Mouse (Mus musculus): ENCODE results near the gene Usp6nl. TPM values are rescaled to one million over a fixed set of nuclear protein-coding genes. Genes with fewer than 3 reads are reported as not detected.

Gene Usp6nl
- polyA plus RNA-seq, 1 experiment = 0.85 TPM

GRCm38 (mm10) chr2:6463772-6464661 lies 141.6 kb downstream of the Usp6nl start:
- H3K4me1 ChIP-seq (ENCODE audit: control insufficient read depth) = peaks cover 2% of the 10 kb centered on the region; the same call in 1 of the 2 replicates
- no peak for TF ChIP-seq TAL1 (IDR thresholded peaks at IDR 0.05; ENCODE audit: low read length)
- TF ChIP-seq GATA1 (IDR thresholded peaks at IDR 0.05; ENCODE audit: low read length) = no peak
- peaks cover 2% of the 10 kb centered on the region for H3K9me3 ChIP-seq (ENCODE audit: control insufficient read depth, low read length)
- no peaks in the 10 kb centered on the region for H3K27me3 ChIP-seq (ENCODE audit: control insufficient read depth)
- no peak overlapping the region for H3K4me3 ChIP-seq (replicated peaks)
- no peaks in the 10 kb centered on the region for H3K36me3 ChIP-seq (ENCODE audit: control insufficient read depth)

- Histone ChIP-seq H3K4me1 (ENCODE audit: control insufficient read depth) (no peaks in the 10 kb centered on the region), H3K4me3 (replicated peaks) (no peak overlapping the region), H3K36me3 (ENCODE audit: control insufficient read depth) (no peaks in the 10 kb centered on the region), H3K9me3 (ENCODE audit: control insufficient read depth, low read length) (peaks cover 2% of the 10 kb centered on the region), H3K27me3 (ENCODE audit: control insufficient read depth) (no peaks in the 10 kb centered on the region; the same call in 1 of the 2 replicates)
- TF ChIP-seq TAL1 (IDR thresholded peaks at IDR 0.05; ENCODE audit: low read length) = no peak
- TF ChIP-seq GATA1 (IDR thresholded peaks at IDR 0.05; ENCODE audit: low read length) = no peak
These were observed 143.9 kb downstream of the Usp6nl start for GRCm38 (mm10) chr2:6466396-6466795.

GRCm38 (mm10) chr2:6467318-6467717 lies 144.9 kb downstream of the Usp6nl start:
- no peaks in the 10 kb centered on the region for H3K36me3 ChIP-seq (ENCODE audit: control insufficient read depth)
- no peaks in the 10 kb centered on the region for H3K4me1 ChIP-seq (ENCODE audit: control insufficient read depth)
- H3K4me3 ChIP-seq (replicated peaks) = no peak overlapping the region
- H3K27me3 ChIP-seq (ENCODE audit: control insufficient read depth) = no peaks in the 10 kb centered on the region; the same call in 1 of the 2 replicates
- H3K9me3 ChIP-seq (ENCODE audit: control insufficient read depth, low read length) = peaks cover 2% of the 10 kb centered on the region
- TF ChIP-seq GATA1 (IDR thresholded peaks at IDR 0.05; ENCODE audit: low read length) (no peak), TAL1 (IDR thresholded peaks at IDR 0.05; ENCODE audit: low read length) (no peak)

- no peaks in the 10 kb centered on the region for H3K9me3 ChIP-seq (ENCODE audit: control insufficient read depth, low read length)
- no peak overlapping the region for H3K4me3 ChIP-seq (replicated peaks)
- TF ChIP-seq TAL1 (IDR thresholded peaks at IDR 0.05; ENCODE audit: low read length) (no peak), GATA1 (IDR thresholded peaks at IDR 0.05; ENCODE audit: low read length) (no peak)
- H3K4me1 ChIP-seq (ENCODE audit: control insufficient read depth) = no peaks in the 10 kb centered on the region
- no peaks in the 10 kb centered on the region; the same call in 1 of the 2 replicates for H3K27me3 ChIP-seq (ENCODE audit: control insufficient read depth)
- H3K36me3 ChIP-seq (ENCODE audit: control insufficient read depth) = no peaks in the 10 kb centered on the region
These were observed 146.7 kb downstream of the Usp6nl start for GRCm38 (mm10) chr2:6469164-6469563.

DNA sequence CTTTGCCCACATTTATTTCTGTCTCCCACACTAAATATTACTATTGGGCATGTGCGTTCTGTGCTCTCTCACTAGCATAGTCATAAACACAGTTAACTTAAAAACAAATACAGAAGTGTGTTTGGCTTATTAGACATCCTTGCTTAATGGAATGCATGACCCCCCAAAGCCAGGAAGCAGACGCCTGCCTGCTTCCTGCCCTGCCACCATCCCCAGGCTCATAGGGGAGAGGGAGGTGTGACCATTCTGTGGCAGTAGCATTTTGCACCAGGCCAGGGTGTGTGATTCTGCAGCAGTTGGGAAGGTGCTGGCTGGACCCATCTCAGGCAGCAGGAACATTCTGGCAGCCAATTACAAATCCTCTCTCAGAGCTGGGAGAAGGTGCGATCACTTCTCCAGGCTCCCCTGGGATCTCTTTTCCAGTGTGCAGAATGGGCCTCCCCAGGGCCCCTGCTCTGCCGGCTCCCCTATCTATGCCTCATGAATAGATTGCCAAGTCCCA lies 148.7 kb downstream of the Usp6nl start:
- Histone ChIP-seq H3K4me1 (ENCODE audit: control insufficient read depth) (no peaks in the 10 kb centered on the region), H3K27me3 (ENCODE audit: control insufficient read depth) (no peaks in the 10 kb centered on the region; the same call in 1 of the 2 replicates), H3K36me3 (ENCODE audit: control insufficient read depth) (no peaks in the 10 kb centered on the region)

DNA sequence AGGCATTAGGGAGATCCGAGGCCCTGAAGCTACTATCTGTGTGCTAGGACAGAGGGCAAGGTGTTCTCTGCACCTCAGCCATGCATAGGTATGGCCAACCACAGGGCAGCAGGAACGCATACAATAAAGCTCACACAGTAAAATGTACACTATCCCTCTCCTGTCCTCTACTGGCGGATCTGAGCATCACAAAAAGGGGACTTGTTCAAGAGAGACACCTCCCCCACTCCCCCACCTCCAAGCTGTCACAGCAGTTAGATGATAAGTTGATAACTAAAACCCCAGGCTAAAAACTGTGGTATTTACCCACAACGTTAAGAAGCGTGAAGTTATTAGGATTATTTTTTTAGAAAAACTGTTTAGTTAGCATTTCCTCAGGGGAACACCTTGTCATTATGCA lies 151.4 kb downstream of the Usp6nl start:
- TF ChIP-seq TAL1 (IDR thresholded peaks at IDR 0.05; ENCODE audit: low read length) = no peak
- no peak for TF ChIP-seq GATA1 (IDR thresholded peaks at IDR 0.05; ENCODE audit: low read length)
- Histone ChIP-seq H3K36me3 (ENCODE audit: control insufficient read depth) (no peaks in the 10 kb centered on the region), H3K4me1 (ENCODE audit: control insufficient read depth) (no peaks in the 10 kb centered on the region), H3K9me3 (ENCODE audit: control insufficient read depth, low read length) (peaks cover 3% of the 10 kb centered on the region; the same call in 1 of the 2 replicates), H3K4me3 (replicated peaks) (no peak overlapping the region), H3K27me3 (ENCODE audit: control insufficient read depth) (no peaks in the 10 kb centered on the region; the same call in 1 of the 2 replicates)

More for the DNA sequence above, 148.7 kb downstream of the Usp6nl start:
- Histone ChIP-seq H3K9me3 (ENCODE audit: control insufficient read depth, low read length) (peaks cover 3% of the 10 kb centered on the region; the same call in 1 of the 2 replicates), H3K4me3 (replicated peaks) (no peak overlapping the region)
- TF ChIP-seq TAL1 (IDR thresholded peaks at IDR 0.05; ENCODE audit: low read length) (no peak), GATA1 (IDR thresholded peaks at IDR 0.05; ENCODE audit: low read length) (no peak)

GRCm38 (mm10) chr2:6477884-6478283 lies 155.4 kb downstream of the Usp6nl start:
- H3K36me3 ChIP-seq (ENCODE audit: control insufficient read depth) = no peaks in the 10 kb centered on the region
- no peak for TF ChIP-seq TAL1 (IDR thresholded peaks at IDR 0.05; ENCODE audit: low read length)
- H3K4me3 ChIP-seq (replicated peaks) = no peak overlapping the region
- H3K27me3 ChIP-seq (ENCODE audit: control insufficient read depth) = no peaks in the 10 kb centered on the region
- peaks cover 3% of the 10 kb centered on the region; the same call in 1 of the 2 replicates for H3K9me3 ChIP-seq (ENCODE audit: control insufficient read depth, low read length)
- no peaks in the 10 kb centered on the region for H3K4me1 ChIP-seq (ENCODE audit: control insufficient read depth)

DNA sequence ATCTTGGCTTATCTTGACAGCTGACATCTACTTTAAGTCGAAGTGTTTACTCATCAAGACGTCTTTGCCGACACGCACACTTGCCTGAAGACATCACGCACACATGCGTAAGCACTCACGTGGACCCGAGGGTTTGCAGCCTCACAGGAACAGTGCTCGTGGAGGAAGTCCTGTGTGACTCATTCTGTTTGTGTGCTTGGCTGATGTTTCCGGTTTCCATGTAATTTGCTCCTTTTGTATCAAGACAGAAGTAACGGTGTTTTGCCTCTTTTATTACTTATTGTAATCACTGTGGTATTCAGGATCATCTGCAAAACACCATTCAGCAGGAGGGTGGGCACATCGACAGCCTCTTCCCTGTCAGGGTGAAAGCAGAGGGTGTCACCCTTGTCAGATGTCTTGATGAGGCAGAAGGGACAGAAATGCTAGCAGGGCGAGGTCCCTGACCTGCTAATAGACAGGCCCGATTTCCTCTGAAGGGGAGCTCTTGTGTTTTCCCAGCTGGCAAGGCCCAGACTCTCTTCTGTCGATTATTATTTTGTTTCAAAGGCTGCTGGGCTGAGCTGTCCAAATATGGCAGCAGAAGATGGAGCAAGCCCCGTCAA lies 156.0 kb downstream of the Usp6nl start:
- TF ChIP-seq TAL1 (IDR thresholded peaks at IDR 0.05; ENCODE audit: low read length) = no peak
- TF ChIP-seq GATA1 (IDR thresholded peaks at IDR 0.05; ENCODE audit: low read length) = no peak
- H3K9me3 ChIP-seq (ENCODE audit: control insufficient read depth, low read length) = peaks cover 3% of the 10 kb centered on the region; the same call in 1 of the 2 replicates
- no peaks in the 10 kb centered on the region for H3K27me3 ChIP-seq (ENCODE audit: control insufficient read depth)

GRCm38 (mm10) chr2:6478966-6479391 lies 156.5 kb downstream of the Usp6nl start:
- Histone ChIP-seq H3K4me3 (replicated peaks) (no peak overlapping the region), H3K36me3 (ENCODE audit: control insufficient read depth) (no peaks in the 10 kb centered on the region), H3K4me1 (ENCODE audit: control insufficient read depth) (no peaks in the 10 kb centered on the region), H3K9me3 (ENCODE audit: control insufficient read depth, low read length) (peaks cover 3% of the 10 kb centered on the region; the same call in 1 of the 2 replicates), H3K27me3 (ENCODE audit: control insufficient read depth) (no peaks in the 10 kb centered on the region)
- no peak for TF ChIP-seq TAL1 (IDR thresholded peaks at IDR 0.05; ENCODE audit: low read length)
- TF ChIP-seq GATA1 (IDR thresholded peaks at IDR 0.05; ENCODE audit: low read length) = no peak

More for the DNA sequence above, 156.0 kb downstream of the Usp6nl start:
- H3K4me1 ChIP-seq (ENCODE audit: control insufficient read depth) = no peaks in the 10 kb centered on the region
- H3K4me3 ChIP-seq (replicated peaks) = no peak overlapping the region
- H3K36me3 ChIP-seq (ENCODE audit: control insufficient read depth) = no peaks in the 10 kb centered on the region

Measured in erythroblast, embryonic 14.5 days (primary cell).